Mouse (Mus musculus) B cell, adult 2 months (primary cell): ENCODE data around the gene Hist1h3f.

ENCODE experiments used
- DNase-seq, 2 experiments: peaks; one replicate each; pipeline ENCODE4 v3.0.0; 2022

Gene Hist1h3f

GRCm38 (mm10) chr13:23543965-23544786, at the start of gene Hist1h3f:
Gene Hist1h3f, plus strand, starts transcription at chr13:23544052.
- peak; percentile 86 to 88 for DNase-seq

- no peak for DNase-seq
Measured at GRCm38 (mm10) chr13:23495526-23495925, 48.3 kb upstream of the Hist1h3f start.

GRCm38 (mm10) chr13:23497656-23498321, 46.1 kb upstream of the Hist1h3f start:
- peak in 1 of 2 experiments; percentile 31 for DNase-seq

- no peak for DNase-seq
Measured at GRCm38 (mm10) chr13:23498653-23499052, 45.2 kb upstream of the Hist1h3f start.

- no peak for DNase-seq
Measured at GRCm38 (mm10) chr13:23499943-23500342, 43.9 kb upstream of the Hist1h3f start.

- DNase-seq: peak; percentile 85 to 86
Measured at GRCm38 (mm10) chr13:23500424-23501200, 43.2 kb upstream of the Hist1h3f start.

GRCm38 (mm10) chr13:23501511-23501910, 42.3 kb upstream of the Hist1h3f start:
- no peak for DNase-seq

- no peak for DNase-seq
Measured at GRCm38 (mm10) chr13:23502031-23502567, 41.8 kb upstream of the Hist1h3f start.

- no peak for DNase-seq
Measured at GRCm38 (mm10) chr13:23502916-23503315, 40.9 kb upstream of the Hist1h3f start.

GRCm38 (mm10) chr13:23503797-23504196, 40.1 kb upstream of the Hist1h3f start:
- peak; percentile 64 to 66 for DNase-seq

- DNase-seq: no peak
Measured at GRCm38 (mm10) chr13:23505662-23506345, 38.0 kb upstream of the Hist1h3f start.

GRCm38 (mm10) chr13:23506351-23506750, 37.5 kb upstream of the Hist1h3f start:
- peak; percentile 68 to 74 for DNase-seq

GRCm38 (mm10) chr13:23506819-23507515, 36.9 kb upstream of the Hist1h3f start:
- DNase-seq: no peak

- no peak for DNase-seq
Measured at GRCm38 (mm10) chr13:23510127-23510526, 33.7 kb upstream of the Hist1h3f start.

- DNase-seq: no peak
Measured at GRCm38 (mm10) chr13:23513517-23513916, 30.3 kb upstream of the Hist1h3f start.

- no peak for DNase-seq
Measured at GRCm38 (mm10) chr13:23515281-23515680, 28.6 kb upstream of the Hist1h3f start.

- DNase-seq: no peak
Measured at GRCm38 (mm10) chr13:23515826-23516620, 27.8 kb upstream of the Hist1h3f start.

- peak; percentile 87 for DNase-seq
Measured at GRCm38 (mm10) chr13:23516822-23517602, 26.8 kb upstream of the Hist1h3f start.

GRCm38 (mm10) chr13:23517603-23518294, 26.1 kb upstream of the Hist1h3f start:
- DNase-seq: peak; percentile 94 to 96

- no peak for DNase-seq
Measured at GRCm38 (mm10) chr13:23518295-23518603, 25.6 kb upstream of the Hist1h3f start.
